Mouse (Mus musculus) left cerebral cortex, adult 8-10 months (tissue): ENCODE measurements around the gene Mcm3ap. TPM values are rescaled to one million over a fixed set of nuclear protein-coding genes. Genes with fewer than 3 reads are reported as not detected.
A peak's percentile ranks its signal among the peaks of the same experiment; 100 is the strongest.

ENCODE experiments used
- DNase-seq, 2 experiments: peaks; one replicate each; pipeline ENCODE4 v3.0.0; 2022; ENCODE audit warnings: low spot score in 2 of 2
- total RNA-seq, 4 experiments: library from RNA; stranded (reverse); gene quantifications; 2 replicates each; pipeline ENCODE4 v1.2.4; 2022

Mcm3ap gene
- total RNA-seq, 4 experiments from 2014 or later = 46.2 to 56.3 (median 50.2) TPM

DNA sequence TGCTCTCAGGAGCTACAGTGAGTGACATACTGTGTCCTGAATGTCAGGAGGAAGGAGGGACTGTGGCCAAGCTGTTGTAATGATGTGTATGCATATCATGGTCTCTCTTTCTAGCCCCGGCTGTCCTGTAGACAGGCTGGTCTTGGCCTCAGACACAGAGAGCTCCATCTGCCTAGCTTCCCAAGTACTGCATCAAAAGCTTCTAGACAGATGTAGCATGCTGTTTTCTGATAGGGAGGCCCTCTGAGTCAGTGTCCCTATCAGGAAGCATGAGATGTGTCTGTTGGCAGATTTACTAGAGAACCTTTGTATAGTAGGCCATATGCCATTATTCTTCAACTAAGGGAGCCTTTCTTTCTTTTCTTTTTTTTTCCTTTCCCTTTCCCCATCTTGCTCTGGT is 24.8 kb downstream of the Mcm3ap start:
- no peak for DNase-seq

DNA sequence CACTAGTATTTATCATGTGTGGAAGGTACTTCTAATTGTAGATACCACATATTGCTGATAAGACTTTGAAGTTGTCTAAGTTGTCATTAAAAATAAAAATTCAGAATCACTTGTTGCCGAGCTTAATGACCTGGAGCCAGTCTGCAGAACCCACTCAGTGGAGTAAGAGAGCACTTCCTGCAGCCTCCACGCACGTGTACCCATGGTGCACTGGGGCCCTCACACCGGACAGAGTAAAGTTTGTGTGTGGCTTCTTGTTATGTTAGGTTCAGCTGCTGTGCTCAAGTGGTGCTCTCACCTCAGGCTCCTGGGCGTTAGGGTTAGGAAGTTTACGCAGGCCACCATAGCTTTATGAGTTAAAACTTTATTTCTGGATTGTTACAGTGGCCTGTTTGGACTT is 26.8 kb downstream of the Mcm3ap start:
- DNase-seq = no peak

DNA sequence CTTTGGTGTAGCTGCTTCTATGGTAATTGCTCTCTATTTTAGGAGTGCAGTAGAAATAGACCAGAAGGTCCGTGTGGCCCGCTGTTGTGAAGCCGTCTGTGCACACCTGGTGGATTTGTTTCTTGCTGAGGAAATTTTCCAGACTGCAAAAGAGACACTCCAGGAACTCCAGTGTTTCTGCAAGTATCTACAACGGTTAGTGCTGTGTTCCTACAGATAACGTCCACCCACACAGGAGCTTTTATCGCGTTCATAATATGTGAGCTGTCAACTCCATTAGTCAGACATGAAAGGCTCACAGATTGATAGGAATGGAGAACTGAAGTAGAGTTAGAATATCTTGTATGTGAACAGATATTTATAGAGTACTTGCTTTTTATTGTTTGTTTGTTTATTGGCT is 27.6 kb downstream of the Mcm3ap start:
- DNase-seq = no peak

DNA sequence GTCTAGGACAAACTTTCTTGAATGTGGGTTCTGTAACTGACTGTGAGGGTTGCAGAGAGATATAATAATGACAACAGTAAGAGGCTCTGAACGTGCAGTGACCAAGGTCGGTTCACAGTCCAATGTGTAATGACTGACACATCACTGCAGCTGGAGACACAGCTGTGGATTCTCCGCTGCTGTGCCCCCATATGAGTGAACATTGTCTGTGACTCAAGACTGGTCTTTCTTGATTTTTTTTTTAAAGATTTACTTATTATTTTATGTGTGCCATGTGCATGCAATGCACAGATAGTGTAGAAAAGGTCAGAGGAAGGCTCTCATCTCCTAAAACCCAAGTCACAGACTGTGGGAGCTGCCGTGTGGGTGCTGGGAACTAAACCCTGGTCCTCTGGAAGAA is 28.8 kb downstream of the Mcm3ap start:
- no peak for DNase-seq

DNA sequence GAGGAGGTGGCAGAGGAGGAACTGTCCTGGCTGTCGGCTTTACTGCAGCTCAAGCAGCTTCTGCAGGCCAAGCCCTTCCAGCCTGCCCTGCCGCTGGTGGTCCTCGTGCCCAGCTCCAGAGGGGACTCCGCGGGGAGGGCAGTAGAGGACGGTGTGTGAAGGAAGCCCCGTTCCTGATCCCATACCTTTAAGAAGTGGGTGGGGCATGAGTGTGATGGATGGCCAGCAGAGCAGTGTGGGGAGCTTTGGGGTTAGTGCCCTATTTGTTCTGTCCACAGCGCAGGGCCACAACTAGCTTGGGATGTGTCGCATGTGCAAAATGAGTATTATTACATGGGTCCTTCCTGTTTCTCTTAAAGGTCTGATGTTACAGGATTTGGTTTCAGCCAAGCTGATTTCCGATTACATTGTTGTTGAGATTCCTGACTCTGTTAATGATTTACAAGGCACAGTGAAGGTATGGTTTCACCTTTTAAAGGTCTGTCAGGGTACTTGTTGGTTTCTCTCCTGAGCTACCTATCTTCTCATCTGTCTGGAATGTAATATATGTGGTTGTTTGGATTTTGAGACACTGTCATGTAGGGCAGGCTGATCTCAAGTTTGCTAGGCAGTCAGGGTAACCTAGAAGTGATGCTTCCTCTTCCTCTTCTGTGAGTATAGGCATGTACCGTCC is 35.7 kb downstream of the Mcm3ap start:
- no peak for DNase-seq

DNA sequence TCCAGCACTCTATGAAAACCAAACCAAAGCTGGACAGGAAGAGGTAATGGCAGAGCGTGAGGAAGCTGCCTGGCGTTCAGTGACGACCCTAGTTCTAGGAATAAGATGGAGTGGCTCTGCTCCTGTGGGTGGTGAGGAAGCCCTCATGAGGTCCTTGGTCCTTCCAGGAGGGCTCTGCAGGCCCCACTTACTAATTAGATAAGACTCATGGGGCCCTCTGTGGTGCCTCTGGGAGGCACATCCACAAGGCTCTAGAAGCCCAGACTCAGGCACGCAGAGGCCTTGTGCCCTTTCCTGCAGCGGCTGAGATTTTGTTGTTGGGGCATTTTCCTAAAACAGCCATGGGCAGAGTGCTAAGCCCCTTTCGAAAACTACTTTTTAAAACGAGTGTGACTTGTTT is 37.1 kb downstream of the Mcm3ap start:
- no peak for DNase-seq

DNA sequence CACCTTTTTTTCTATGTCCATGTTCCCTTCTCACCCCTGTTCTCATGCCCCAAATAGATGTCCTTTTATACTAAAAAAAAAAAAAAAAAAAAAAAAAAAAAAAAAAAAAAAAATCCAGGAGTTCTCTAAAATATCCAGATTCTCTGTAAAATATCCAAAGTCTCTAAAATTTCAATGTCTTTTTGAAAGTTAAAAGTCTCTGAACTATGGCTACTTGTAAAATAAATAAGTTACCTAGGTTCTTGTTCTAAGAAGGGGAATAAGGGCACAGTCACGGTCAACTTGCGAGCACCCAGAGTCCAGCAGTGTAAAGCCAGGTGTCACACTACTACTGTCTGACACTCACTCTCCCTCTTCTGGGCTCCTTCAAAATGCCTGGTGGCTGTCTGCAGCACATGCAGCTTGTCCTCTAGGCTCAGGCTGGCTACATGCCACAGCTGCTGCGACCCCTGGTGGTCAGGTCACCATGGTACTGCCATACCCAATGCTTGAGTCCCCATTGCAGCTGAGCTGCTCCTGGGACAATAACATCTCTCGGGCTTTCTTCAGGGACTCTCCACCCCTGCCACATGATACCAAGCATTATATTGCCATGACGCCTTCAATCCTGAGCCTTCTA is 44.3 kb downstream of the Mcm3ap start:
- no peak for DNase-seq

DNA sequence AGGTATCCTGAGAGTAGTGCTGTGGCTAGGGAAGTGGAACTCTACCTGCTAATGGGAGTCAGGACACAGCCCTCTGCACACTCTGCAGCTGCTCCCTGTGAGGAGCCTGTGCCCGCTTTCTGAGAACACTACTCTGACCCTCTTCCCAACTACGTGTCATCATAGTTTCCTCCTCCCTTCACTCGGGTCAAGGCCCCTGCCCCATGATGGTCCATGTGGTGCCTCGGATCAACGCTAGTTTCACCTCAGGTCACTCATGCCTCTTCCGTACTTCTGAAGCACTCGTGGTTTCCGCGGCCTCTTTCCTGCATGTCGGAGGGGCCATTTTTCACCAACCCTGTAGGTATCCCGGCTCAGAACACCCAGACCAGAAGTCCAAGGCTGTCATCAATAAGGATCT is 62.2 kb downstream of the Mcm3ap start:
- no peak for DNase-seq

DNA sequence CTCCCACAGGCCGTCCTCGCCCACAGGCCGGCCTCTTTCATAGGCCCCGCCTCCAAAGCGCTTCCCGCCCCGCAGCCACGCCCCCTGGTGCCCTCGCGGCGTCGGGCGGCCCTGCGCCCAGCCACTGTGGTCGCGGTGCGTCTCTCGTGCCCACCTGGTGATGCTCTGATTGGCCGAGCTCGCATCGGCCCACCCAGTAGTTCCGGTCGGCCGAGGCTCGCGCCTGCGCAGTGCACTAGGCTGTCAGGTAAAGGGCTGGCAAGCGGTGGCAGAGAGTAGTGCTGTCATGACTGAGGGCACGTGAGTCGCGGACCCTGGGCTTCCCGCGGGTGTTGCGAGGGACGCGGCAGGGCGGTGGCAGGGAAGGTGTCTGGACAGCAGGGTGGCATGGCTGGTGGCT is 62.6 kb downstream of the Mcm3ap start, which contains the start of gene Lss:
Lss (plus strand) TSS at position 214 of the 400 bp plus-strand sequence.
- DNase-seq = peak; percentile 86 to 98

DNA sequence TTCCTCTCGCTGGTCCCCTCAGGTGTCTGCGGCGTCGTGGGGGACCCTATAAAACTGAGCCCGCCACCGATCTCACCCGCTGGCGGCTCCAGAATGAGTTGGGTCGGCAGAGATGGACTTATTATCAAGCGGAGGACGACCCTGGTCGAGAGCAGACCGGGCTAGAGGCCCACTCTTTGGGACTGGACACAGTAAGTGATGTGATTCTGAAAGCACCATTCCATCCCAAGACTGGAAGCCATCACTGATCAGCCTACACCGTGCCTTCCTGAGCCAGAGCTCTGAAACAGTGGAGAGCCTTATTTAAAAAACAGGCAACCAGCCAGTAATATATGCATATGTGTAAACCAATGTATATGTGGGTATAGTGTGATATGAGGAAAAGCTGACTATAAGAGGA is 63.1 kb downstream of the Mcm3ap start:
- DNase-seq = no peak

DNA sequence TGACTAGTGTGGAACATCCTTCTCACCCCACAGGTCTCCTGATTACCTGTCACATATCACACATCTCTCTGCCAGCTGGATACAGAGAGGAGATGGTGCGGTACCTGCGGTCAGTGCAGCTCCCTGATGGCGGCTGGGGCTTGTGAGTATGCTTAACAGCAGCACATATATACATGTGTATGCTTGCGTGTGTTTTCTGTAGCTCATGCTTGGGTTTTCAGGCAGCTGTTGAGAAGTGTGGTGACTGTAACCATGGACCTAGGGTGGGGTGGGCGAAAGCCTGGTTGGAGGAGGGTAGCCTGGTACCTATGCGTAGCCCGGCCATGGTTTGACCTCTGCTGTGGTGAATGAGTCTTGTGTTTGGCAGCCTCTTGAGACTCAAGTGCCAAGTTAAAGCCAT is 66.8 kb downstream of the Mcm3ap start:
- no peak for DNase-seq

DNA sequence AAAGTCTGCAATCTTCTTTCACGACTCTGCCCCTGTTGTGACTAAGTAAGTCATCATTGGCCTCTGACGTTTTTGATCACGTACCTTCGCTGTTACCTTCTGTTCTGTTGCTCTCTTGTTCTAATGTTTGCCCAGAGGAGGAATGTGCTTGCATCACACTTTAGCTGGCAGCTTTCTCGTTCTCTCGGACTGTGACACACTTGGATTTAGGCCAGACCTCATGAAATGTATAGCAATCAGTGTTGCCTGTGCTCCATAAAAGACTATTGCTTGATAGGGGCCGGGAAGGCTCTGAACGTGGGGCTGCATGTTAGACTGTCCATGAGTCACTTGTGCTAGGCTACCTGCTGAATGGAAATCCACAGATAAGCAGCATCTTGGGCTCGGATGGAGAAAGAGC is 68.9 kb downstream of the Mcm3ap start:
- DNase-seq = no peak

DNA sequence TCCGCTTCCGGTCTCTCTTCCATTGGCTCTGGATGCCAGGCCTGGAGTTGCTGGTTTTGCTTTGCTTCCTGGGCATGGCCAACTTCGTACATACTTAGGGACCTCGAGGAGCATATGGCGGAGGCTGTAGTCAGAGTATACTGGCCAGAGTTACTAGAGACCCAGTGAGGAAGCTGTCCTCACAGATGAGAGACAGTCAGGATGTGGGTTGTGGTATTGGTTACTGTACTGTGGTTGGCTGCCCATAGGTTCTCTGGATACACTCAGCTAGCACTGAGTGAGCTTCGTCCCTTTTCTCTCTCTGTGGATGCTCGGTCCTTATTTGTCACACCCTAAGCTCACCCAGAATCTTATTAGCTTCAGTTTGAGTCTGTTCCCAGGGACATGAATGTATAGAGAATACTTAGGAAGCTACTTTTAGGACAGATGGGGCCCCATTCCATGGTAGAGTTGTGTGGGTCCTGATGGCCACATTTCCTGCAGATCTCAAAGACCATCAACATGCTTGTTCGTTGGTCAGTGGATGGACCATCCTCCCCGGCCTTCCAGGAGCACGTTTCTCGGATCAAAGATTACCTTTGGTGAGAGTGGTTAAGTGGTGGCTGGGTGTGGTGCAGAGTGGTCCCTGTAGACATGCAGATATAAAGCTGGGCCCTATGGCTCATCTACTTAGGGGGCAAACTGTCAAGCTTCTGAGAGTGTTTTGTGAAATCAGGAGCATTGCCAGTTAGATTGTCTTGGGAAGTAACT is 72.8 kb downstream of the Mcm3ap start:
- DNase-seq = no peak

DNA sequence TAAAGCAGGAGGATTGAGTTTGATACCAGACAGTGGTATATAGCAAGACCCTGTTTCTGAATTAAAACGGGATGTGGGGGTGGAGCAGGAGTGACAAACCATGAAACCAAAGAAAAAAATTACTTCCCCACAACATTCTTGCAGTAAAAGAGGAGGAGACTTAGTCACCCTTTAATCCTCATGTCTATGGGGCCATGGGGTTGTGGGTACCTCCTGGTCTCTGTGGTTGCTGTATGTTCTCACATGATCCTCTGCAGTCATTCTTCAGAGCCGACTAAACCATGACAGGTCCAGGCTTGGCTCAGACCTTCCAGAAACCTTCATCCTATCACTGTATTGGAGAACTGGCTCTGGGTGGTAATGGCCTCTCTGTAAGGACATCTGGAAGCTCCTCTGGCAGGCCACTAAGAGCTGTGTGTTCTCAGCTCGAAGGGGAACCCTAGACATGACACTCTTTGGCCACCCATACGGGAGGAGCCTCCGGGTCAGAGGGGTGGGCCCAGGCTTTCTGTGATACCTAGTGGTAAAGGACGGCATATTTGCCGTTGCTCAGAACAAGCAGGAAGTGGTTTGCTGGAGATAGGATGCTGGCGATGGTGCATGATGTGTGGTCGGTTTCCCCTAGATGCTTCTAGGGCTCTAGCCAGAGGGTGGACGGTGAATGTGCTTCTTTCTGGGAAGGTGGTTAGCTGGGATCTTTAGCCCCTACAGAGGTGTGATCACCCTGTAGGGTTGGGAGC is 74.1 kb downstream of the Mcm3ap start:
- no peak for DNase-seq

DNA sequence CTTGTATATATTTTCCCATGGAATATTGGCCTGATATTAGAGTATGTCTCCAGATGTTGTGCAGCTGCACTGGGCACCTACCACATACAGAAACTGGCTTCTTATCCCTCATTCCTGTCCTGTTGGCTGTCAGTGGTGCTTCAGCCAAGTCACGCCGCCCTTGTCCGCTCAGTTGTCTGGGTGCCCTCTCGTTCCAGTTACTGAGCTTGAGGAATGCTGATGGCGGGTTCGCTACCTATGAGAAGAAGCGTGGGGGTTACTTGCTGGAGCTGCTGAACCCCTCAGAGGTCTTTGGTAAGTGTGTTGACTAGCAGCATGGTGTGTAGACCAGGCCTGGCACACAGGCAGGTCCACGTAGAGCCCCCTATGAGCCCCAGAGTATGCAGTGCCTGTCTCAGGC is 77.8 kb downstream of the Mcm3ap start:
- DNase-seq = no peak

DNA sequence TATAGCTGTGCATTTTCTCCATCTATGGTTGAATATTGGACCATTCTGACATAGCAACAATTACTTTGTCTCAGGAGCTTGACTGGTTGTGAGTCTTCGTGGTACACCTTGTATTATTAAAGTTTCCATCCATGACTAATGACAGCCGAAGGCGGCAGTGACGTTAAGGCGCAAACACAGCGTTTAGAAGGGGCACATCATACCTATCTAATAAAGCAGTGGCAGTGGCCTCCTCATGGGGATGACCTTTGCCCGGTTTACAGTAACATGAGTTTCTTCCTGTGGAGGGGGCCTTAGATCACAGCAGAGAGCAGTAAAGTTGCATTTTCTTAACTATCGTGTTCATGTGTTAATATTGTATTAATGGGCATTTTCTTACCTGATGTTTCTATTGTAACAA is 79.5 kb downstream of the Mcm3ap start:
- DNase-seq = no peak

DNA sequence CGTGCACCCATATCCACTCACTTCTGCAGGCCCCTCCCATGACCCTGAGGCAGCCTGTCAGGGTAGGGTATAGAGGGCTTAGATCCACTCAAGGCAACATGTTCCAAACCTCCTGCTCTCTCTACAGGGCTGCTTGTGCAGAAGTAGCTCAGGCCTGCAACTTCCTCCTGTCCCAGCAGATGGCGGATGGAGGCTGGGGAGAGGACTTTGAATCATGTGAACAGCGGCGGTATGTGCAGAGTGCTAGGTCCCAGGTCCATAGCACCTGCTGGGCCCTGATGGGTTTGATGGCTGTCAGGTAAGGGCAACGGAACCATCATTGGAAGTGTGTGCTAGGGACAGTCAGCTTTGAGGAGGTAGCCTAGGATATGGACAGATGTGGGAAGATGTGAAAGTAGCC is 81.7 kb downstream of the Mcm3ap start:
- no peak for DNase-seq

DNA sequence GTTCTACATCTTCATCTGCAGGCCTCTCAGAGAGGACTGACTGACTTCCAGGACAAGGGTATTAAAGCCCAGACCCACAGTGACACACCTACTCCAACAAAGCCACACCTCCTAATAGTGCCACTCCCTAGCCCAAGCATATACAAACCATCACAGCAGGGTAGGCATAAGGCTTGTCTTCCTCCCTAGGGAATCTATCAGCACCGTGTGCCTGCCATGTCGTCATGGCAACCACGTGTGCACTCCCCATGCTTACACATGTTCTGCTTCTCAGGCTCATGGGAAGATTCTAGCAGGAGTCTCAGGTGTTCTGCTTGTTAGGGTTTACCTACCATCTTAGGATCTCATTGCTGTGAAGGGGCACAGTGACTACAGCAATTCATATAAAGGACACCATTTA is 82.8 kb downstream of the Mcm3ap start:
- DNase-seq = no peak

DNA sequence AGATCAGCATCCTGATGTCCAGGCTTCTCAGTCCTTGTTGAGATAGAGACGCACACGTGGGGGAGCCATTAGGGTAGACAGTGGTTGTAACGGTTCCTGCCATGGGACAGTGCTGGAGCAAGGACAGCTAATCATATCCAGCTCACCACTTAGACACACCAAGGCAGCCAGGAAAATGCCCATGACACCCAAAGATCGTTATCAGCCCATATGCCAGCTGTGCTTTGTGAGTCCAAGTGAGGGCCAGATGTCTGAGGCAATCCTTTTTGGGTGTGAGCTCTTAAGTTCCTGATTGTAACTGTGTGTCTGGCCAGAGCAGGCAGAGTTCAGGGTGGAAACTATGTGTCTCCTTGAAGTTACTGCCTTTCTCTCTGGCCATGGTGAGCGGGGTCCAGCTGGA is 85.3 kb downstream of the Mcm3ap start:
- no peak for DNase-seq

DNA sequence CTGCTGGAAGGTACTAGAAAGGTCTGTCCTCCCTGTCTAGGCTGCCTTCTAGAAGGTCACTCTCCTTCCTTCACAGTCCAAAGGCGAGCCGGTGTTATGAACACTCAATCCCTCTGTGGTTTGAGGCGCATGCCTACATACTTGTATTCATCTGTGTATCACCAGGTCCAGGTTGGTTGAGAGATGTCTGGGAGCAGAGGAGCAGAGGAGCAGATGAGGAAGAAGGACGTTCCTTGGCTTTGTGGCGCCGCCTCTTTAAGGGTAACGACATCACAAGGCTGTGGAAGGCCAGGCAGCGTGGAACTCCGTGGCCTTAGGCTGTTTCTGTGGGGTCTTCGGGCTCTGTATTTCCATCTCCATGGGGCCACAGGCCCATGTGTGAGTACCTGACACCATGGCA is 93.2 kb downstream of the Mcm3ap start, which contains the start of gene Spatc1l:
Spatc1l (plus strand) TSS at position 301 of the 400 bp plus-strand sequence.
- no peak for DNase-seq
